Mouse (Mus musculus): ENCODE results near the gene Slit3. TPM values are rescaled to one million over a fixed set of nuclear protein-coding genes. Genes with fewer than 3 reads are reported as not detected.

Slit3 gene
- polyA plus RNA-seq, 1 experiment from 2014 or later: 14.2 TPM

DNA sequence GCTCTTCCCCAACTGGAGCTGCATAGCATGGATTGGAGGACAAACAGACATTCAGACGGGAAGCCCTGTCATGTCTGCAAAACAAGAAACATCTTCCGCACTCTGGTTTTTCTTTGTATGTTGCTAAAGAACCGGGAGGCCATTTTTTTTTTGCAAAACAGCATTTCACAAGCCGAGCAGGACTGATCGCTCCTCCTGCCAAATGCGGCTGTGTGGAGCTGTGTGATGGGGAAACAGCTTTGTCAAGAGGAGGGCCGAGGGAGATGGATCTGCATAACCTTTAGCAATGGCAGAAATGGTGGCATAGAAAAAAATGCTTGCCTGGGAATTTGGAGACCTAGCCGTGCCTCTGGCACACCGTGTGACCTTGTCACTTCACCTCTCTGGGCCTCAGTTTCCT, 15.6 kb downstream of the Slit3 start:
- no peak for TF ChIP-seq EP300 (IDR thresholded peaks at IDR 0.05)
- TF ChIP-seq CTCF (IDR thresholded peaks at IDR 0.05): no peak
- peak; percentile 81 for DNase-seq (ENCODE audit: low spot score)
- Histone ChIP-seq H3K9me3 (ENCODE audit: low read length) (no peaks in the 10 kb centered on the region), H3K36me3 (ENCODE audit: insufficient read depth, low read length) (no peaks in the 10 kb centered on the region), H3K27ac (ENCODE audit: low read length) (peak overlapping the region; percentile 34; the same call in 1 of the 2 replicates), H3K9ac (replicated peaks; ENCODE audit: low read depth) (no peak overlapping the region), H3K4me3 (ENCODE audit: low read depth, low read length) (no peak overlapping the region), H3K4me2 (replicated peaks; ENCODE audit: low read depth, low read length) (no peak overlapping the region), H3K27me3 (replicated peaks; ENCODE audit: insufficient read depth, low read length) (no peaks in the 10 kb centered on the region), H3K4me1 (ENCODE audit: insufficient read depth, low read depth, low read length) (no peaks in the 10 kb centered on the region)
- ATAC-seq: peak; percentile 66
- 62% methylated on average over 9 of the region's 9 CpGs for WGBS

DNA sequence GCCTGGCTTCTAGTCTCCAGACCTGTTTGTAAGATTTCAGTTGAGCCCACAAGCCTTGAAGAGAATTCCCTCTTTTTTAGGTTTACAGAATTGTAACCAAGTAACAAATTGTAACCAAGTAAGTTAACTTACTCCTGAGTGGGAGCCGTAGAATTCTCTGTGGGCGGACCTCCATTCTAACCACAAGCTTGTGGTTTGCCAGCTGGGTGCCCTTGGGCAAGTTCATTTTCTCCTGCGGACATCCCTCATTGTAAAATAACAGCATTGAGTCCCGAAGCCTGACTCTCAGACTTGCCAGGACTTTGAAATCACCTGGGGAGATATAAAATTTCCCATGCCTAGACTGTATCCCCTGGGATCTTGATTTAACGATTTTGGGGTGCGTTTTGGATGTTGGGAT, 19.1 kb downstream of the Slit3 start:
- Histone ChIP-seq H3K36me3 (ENCODE audit: insufficient read depth, low read length) (no peaks in the 10 kb centered on the region), H3K9ac (replicated peaks; ENCODE audit: low read depth) (no peak overlapping the region), H3K4me1 (ENCODE audit: insufficient read depth, low read depth, low read length) (no peaks in the 10 kb centered on the region), H3K4me3 (ENCODE audit: low read depth, low read length) (no peak overlapping the region), H3K9me3 (ENCODE audit: low read length) (no peaks in the 10 kb centered on the region), H3K4me2 (replicated peaks; ENCODE audit: low read depth, low read length) (no peak overlapping the region), H3K27me3 (replicated peaks; ENCODE audit: insufficient read depth, low read length) (no peaks in the 10 kb centered on the region), H3K27ac (ENCODE audit: low read length) (no peak overlapping the region)
- TF ChIP-seq EP300 (IDR thresholded peaks at IDR 0.05) (no peak), CTCF (IDR thresholded peaks at IDR 0.05) (no peak)
- DNase-seq (ENCODE audit: low spot score) (no peak), ATAC-seq (no peak)
- WGBS: 87% methylated on average over 6 of the region's 6 CpGs

DNA sequence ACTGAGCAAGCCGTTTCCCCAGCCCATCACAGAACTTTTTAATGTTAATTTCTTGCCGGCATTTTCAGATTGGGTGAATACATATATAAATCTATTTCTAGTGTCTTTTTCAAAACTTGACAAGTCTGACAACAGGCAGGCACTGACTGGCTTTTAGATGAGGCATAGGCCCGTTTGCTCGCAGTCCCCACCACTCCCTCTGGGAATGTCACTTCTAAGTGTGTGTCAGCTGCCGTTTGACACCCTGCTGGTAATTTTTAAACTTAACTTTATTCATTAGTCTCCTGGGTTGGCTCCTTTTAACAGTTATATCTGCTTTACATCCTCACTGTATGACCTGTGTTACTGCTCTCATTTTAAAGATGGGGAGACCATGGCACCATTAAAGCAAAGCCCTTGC, 21.2 kb downstream of the Slit3 start:
- ATAC-seq (no peak), DNase-seq (ENCODE audit: low spot score) (no peak)
- Histone ChIP-seq H3K9me3 (ENCODE audit: low read length) (no peaks in the 10 kb centered on the region), H3K36me3 (ENCODE audit: insufficient read depth, low read length) (no peaks in the 10 kb centered on the region), H3K4me2 (replicated peaks; ENCODE audit: low read depth, low read length) (no peak overlapping the region), H3K4me3 (ENCODE audit: low read depth, low read length) (no peak overlapping the region), H3K4me1 (ENCODE audit: insufficient read depth, low read depth, low read length) (no peaks in the 10 kb centered on the region), H3K9ac (replicated peaks; ENCODE audit: low read depth) (no peak overlapping the region), H3K27me3 (replicated peaks; ENCODE audit: insufficient read depth, low read length) (no peaks in the 10 kb centered on the region), H3K27ac (ENCODE audit: low read length) (no peak overlapping the region)
- 72% methylated on average over 5 of the region's 5 CpGs for WGBS
- TF ChIP-seq CTCF (IDR thresholded peaks at IDR 0.05): no peak
- TF ChIP-seq EP300 (IDR thresholded peaks at IDR 0.05): no peak

DNA sequence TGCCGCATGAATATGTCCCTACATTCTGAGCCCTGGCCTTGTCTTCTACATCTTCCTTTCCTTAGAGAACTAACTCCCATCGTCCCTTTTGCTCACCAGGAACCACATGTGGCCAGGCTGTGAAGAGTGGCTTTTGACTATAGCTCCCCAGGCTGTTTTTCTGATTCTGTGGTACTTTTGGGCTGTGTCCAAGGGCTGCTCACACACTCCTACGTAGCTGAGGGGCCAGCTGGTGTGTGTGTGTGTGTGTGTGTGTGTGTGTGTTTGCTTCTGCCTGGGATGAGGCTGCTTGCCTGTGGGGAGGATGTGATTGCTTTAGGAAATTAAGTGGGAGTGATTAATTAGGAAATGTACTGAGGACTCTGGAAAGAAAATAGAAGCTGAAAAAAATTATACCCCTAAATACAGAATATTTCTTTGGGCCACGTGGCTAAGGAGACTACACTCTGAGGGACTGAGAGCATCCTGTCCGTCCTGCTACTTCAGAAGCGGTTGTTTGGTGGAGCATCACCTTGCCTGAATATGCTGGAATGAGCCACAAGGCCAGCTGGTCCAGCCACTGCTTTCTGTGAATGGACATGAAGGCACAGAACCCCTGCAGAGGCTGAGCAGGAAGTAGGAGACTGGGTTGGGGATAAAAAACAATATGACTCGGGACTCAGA, 21.8 kb downstream of the Slit3 start:
- TF ChIP-seq CTCF (IDR thresholded peaks at IDR 0.05) (no peak), EP300 (IDR thresholded peaks at IDR 0.05) (no peak)
- WGBS: 54% methylated on average over 7 of the region's 7 CpGs
- no peak overlapping the region for H3K4me2 ChIP-seq (replicated peaks; ENCODE audit: low read depth, low read length)

DNA sequence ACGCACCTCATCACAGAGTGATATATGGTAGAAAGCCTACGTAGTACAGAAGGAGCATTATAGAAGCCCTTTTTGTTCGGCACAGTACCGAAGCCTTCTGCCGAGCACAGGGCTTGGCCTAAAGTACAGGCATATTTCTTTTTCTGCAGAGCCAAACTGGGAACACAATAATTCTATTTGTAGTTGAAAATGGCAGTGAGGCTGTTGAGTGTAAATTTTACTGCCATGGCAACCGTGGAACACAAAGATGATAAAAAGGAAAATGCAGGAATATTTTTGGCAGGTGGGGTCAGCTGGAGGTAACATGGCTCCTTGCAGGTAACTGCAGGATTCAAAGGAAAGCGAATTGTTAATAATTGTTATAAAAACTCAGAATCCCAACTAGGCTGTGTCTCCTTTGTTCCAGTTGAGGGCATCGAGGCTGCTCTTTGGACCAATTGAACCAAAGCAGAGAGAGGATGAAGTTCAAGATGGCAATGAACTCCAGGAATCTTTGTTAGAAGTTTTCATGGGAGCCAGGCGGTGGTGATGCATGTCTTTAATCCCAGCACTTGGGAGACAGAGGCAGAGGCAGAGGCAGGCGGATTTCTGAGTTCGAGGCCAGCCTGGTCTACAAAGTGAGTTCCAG, 26.9 kb downstream of the Slit3 start:
- no peaks in the 10 kb centered on the region for H3K27me3 ChIP-seq (replicated peaks; ENCODE audit: insufficient read depth, low read length)
- ATAC-seq (no peak), DNase-seq (ENCODE audit: low spot score) (no peak)
- no peak overlapping the region for H3K27ac ChIP-seq (ENCODE audit: low read length)
- TF ChIP-seq CTCF (IDR thresholded peaks at IDR 0.05): no peak
- TF ChIP-seq EP300 (IDR thresholded peaks at IDR 0.05): no peak
- 88% methylated on average over 11 of the region's 11 CpGs for WGBS
- H3K9ac ChIP-seq (replicated peaks; ENCODE audit: low read depth): no peak overlapping the region
- H3K4me3 ChIP-seq (ENCODE audit: low read depth, low read length): no peak overlapping the region
- no peaks in the 10 kb centered on the region for H3K36me3 ChIP-seq (ENCODE audit: insufficient read depth, low read length)
- no peaks in the 10 kb centered on the region for H3K9me3 ChIP-seq (ENCODE audit: low read length)
- H3K4me2 ChIP-seq (replicated peaks; ENCODE audit: low read depth, low read length): no peak overlapping the region
- no peaks in the 10 kb centered on the region for H3K4me1 ChIP-seq (ENCODE audit: insufficient read depth, low read depth, low read length)

More for the DNA sequence above, 21.8 kb downstream of the Slit3 start:
- Histone ChIP-seq H3K27me3 (replicated peaks; ENCODE audit: insufficient read depth, low read length) (no peaks in the 10 kb centered on the region), H3K4me3 (ENCODE audit: low read depth, low read length) (no peak overlapping the region), H3K4me1 (ENCODE audit: insufficient read depth, low read depth, low read length) (no peaks in the 10 kb centered on the region), H3K27ac (ENCODE audit: low read length) (no peak overlapping the region), H3K9ac (replicated peaks; ENCODE audit: low read depth) (no peak overlapping the region), H3K9me3 (ENCODE audit: low read length) (no peaks in the 10 kb centered on the region), H3K36me3 (ENCODE audit: insufficient read depth, low read length) (no peaks in the 10 kb centered on the region)
- ATAC-seq: peak; percentile 81
- DNase-seq (ENCODE audit: low spot score): peak; percentile 64

DNA sequence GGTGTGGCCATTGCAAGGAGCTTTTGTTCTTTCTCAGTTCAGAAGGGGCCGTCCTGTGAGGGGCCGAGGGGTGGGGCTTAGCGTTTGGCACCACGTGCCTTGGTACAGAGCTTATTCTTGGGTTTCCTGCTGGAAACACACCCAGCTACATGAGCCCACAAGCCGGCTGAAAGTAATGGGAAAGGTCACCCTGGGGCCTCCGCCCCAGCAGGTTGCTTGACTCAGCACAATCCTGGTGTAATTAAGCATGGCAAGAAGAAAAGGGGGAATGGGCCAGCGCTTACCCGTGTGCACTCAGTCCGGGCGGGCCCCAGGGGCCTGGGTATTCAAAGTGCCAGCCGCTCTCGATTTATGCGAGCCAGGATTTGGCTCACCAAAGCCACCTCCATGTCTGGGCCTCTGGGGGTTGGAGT, 30.5 kb downstream of the Slit3 start:
- Histone ChIP-seq H3K27me3 (replicated peaks; ENCODE audit: insufficient read depth, low read length) (no peaks in the 10 kb centered on the region), H3K27ac (ENCODE audit: low read length) (no peak overlapping the region), H3K4me2 (replicated peaks; ENCODE audit: low read depth, low read length) (no peak overlapping the region), H3K4me3 (ENCODE audit: low read depth, low read length) (no peak overlapping the region), H3K9ac (replicated peaks; ENCODE audit: low read depth) (no peak overlapping the region), H3K9me3 (ENCODE audit: low read length) (no peaks in the 10 kb centered on the region), H3K36me3 (ENCODE audit: insufficient read depth, low read length) (no peaks in the 10 kb centered on the region), H3K4me1 (ENCODE audit: insufficient read depth, low read depth, low read length) (no peaks in the 10 kb centered on the region)
- TF ChIP-seq CTCF (IDR thresholded peaks at IDR 0.05) (no peak), EP300 (IDR thresholded peaks at IDR 0.05) (no peak)
- 68% methylated on average over 13 of the region's 13 CpGs for WGBS
- ATAC-seq (no peak), DNase-seq (ENCODE audit: low spot score) (no peak)

Data from lung, postnatal 0 days (tissue).